Mouse (Mus musculus) thymus, adult 2 months (tissue): ENCODE data around the gene Ncoa6. TPM values are rescaled to one million over a fixed set of nuclear protein-coding genes. Genes with fewer than 3 reads are reported as not detected.

Source experiments
- DNase-seq: peaks from one replicate; pipeline ENCODE4 v3.0.0; 2021
- H3K27ac ChIP-seq: fragments of 200-500 bp; 2 replicates; pipeline ENCODE4 v1.5.1; 2012; ENCODE audit warnings: low read length, control low read depth; ENCODE audit not compliant: control insufficient read depth, insufficient read depth
- H3K27me3 ChIP-seq: fragments of 200-500 bp; 2 replicates; pipeline ENCODE4 v1.6.1; 2012; ENCODE audit warnings: mild to moderate bottlenecking, low read length, moderate library complexity, mixed read lengths; ENCODE audit not compliant: control insufficient read depth, insufficient read depth
- H3K36me3 ChIP-seq: fragments of 200-500 bp; 2 replicates; pipeline ENCODE4 v1.6.1; 2012; ENCODE audit warnings: mild to moderate bottlenecking, low read length, moderate library complexity; ENCODE audit not compliant: control insufficient read depth, insufficient read depth
- H3K4me1 ChIP-seq: fragments of 200-500 bp; replicated peaks from 2 replicates; pipeline ENCODE4 v1.6.1; 2012; ENCODE audit warnings: low read length; ENCODE audit not compliant: control insufficient read depth, insufficient read depth
- H3K4me3 ChIP-seq: fragments of 200-500 bp; 2 replicates; pipeline ENCODE4 v1.5.1; 2012; ENCODE audit warnings: mild to moderate bottlenecking, low read length, control low read depth, moderate library complexity; ENCODE audit not compliant: control insufficient read depth, insufficient read depth
- CTCF ChIP-seq: fragments of 200-500 bp; IDR thresholded peaks from 2 replicates; pipeline ENCODE4 v1.5.1; 2012; ENCODE audit warnings: mild to moderate bottlenecking, control low read depth, low read length, moderate library complexity, borderline replicate concordance; ENCODE audit not compliant: control insufficient read depth, poor library complexity, insufficient read depth; ENCODE audit errors: extremely low read depth
- POLR2A ChIP-seq: fragments of 200-500 bp; IDR thresholded peaks from 2 replicates; pipeline ENCODE4 v1.6.1; 2012; ENCODE audit warnings: mild to moderate bottlenecking, low read length, control low read depth, moderate library complexity; ENCODE audit not compliant: control insufficient read depth, poor library complexity, insufficient read depth; ENCODE audit errors: extremely low read depth
- WGBS: fragments of 180-500 bp; shearing (Covaris S2); methylation state at CpG from one replicate; pipeline ENCODE4 v1.1.7; 2018; 5-methylcytosine and 5-hydroxymethylcytosine counted together
- polyA plus RNA-seq: library from polyadenylated mRNA; depleted of rRNA; stranded (reverse); fragments of >200 nt; gene quantifications from 2 replicates; pipeline ENCODE4 v1.2.3, GENCODE M21; 2012; rRNA removed

Gene Ncoa6
- polyA plus RNA-seq = 32.8 and 40.5 TPM in 2 replicates

DNA sequence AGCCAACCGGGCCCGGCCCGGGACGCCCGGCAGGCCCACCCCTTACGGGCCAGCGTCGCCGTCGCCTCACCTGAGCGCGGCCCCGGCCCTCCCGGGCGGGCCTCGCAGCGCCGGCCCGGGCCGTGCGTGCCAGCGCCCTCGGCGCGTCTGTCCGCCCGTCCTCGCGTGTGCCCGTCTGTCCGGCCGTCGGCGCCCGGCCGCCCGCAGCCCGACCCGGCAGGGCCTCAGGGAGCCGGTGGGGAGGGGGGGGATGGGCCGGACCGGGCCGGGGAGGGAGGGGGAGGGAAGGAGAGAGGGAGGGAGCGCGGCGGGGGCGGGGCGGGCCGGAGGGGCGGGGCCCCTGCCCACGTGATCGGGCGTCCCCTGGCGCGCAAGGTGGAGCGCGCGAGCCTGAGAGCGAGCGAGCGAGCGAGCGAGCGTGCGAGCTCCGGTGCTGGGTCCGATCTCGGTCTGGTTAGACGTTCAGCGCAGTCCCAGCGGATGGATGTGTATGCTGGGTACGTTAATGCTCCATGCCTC lies at the start of gene Ncoa6:
Gene Ncoa6, minus strand, starts transcription at position 325 of the 519 bp plus-strand sequence.
- TF ChIP-seq POLR2A (peak; percentile 47; the same call in 1 of the 2 replicates), CTCF (no peak)
- no peaks in the 10 kb centered on the region for H3K27me3 ChIP-seq
- H3K4me3 ChIP-seq = peak within 1 kb of the TSS; percentile 71
- DNase-seq = peak; percentile 57
- H3K27ac ChIP-seq = peak within 1 kb of the TSS; percentile 22; the same call in 1 of the 2 replicates
- H3K36me3 ChIP-seq = no peaks in the 10 kb centered on the region
- peaks cover 6% of the 10 kb centered on the region for H3K4me1 ChIP-seq
- WGBS = 2% methylated on average over 61 of the region's 72 CpGs

DNA sequence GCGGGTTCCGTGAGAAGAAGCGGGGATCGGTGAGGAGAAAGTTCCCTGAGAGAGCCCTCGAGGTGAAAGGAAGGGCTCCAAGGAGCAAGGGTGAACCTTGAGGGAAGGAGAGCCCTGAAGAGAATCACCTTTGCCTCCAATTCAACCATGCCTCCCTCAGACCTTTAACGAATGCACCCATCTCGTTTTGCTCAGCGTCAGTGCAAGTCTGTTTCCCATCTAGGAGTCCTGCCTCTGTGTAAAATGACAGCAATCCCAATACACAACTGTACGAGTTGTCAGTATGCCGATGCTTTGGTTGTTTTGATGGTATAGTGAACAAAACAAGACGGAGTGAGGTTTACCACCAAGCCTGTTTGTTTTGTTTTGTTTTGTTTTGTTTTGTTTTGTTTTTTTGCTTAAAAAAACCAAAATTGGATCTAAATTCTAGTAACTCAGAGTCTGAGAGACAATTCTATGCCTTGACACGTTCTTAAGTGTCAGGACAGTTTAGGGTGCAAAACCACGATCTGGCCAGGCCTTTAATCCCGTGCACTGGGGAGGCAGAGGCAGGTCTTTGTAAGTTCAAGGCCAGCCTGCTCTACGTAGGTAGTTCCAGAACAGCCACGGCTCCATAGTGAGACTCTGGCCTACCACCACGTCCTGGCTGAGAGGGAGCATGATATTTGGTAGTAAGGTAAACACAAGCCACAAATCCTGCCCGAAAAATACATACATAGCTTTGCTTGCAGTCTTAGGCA lies 45.0 kb upstream of the Ncoa6 start:
- H3K4me1 ChIP-seq = peaks cover 21% of the 10 kb centered on the region
- WGBS = 31% methylated on average over 18 of the region's 18 CpGs
- DNase-seq = no peak
- no peaks in the 10 kb centered on the region for H3K36me3 ChIP-seq
- no peak for TF ChIP-seq POLR2A
- TF ChIP-seq CTCF = no peak
- peak overlapping the region; percentile 84 for H3K4me3 ChIP-seq
- H3K27ac ChIP-seq = peak overlapping the region; percentile 8; the same call in 1 of the 2 replicates
- no peaks in the 10 kb centered on the region for H3K27me3 ChIP-seq

DNA sequence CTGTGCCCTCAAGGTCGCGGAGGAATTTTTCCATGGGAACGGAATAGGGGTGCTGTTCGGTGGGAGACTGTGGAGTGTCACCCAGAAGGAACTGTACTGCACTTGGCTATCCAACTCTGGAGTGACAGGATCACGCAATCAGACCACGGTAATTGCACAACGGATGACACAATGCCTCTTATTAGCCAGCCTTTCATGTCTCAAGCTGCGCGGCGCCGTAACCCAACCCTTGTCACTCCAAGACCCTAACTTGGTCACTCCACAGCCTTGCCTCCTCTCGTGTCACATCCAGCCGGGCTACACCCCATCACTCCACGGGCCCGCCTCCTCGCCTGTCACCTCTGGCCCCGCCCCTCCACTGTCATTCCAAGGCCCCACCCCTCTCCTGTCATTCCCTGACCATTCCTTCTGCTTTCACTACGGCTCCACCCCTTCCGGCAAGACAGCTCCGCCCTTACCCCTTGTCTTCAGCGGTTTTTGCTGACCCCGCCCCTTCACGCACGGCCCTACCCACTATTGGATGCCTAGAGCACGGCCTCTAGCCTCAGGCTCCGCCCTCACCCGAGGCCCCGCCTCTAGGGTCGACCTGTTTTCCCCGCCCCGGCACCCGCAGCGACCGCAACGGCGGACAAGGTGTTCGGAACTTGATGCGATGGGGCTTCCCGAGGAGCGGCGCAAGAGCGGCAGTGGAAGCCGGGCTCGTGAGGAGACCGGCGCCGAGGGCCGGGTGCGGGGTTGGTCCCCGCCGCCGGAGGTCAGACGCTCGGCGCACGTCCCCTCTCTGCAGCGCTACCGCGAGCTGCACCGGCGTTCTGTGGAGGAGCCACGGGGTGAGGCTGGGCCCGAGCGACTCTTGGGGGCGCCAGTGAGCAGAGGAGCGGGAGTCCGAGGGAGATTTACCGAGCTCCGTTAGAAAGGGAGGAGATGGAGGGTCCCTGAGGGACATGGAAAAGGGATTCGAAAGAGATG lies 44.0 kb upstream of the Ncoa6 start, which contains the start of the genes Acss2 and Ggt7:
Gene Acss2, plus strand, starts transcription at position 494 of the 969 bp plus-strand sequence.
Gene Ggt7, minus strand, starts transcription at position 783 of the 969 bp plus-strand sequence.
- peak within 1 kb of the TSS; percentile 8; the same call in 1 of the 2 replicates for H3K27ac ChIP-seq
- H3K4me3 ChIP-seq = peak within 1 kb of the TSS; percentile 84
- peak; percentile 98 for DNase-seq
- TF ChIP-seq CTCF (peak; percentile 84; the same call in 1 of the 2 replicates), POLR2A (peak; percentile 67; the same call in 1 of the 2 replicates)
- no peaks in the 10 kb centered on the region for H3K27me3 ChIP-seq
- H3K4me1 ChIP-seq = peaks cover 24% of the 10 kb centered on the region
- 2% methylated on average over 70 of the region's 70 CpGs for WGBS
- H3K36me3 ChIP-seq = no peaks in the 10 kb centered on the region

DNA sequence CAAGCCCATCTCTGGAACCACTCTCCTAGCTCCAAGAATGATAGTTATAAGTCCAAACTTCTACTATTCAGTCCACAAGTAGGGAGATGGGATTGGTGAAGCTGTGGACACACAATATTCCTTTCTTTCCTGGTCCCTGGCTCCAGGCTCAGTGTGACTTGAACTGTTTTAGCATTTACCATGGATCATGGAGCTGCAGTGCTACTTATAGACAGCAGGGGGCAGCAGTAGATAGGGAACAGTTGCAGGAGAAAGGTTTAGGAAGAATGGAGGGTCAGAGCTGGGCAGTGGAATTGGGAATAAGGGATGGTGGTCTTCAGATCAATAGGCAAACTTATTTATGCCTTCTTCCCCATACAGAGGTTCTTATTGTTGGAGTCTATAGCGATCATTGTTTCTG lies 42.2 kb upstream of the Ncoa6 start:
- Histone ChIP-seq H3K4me3 (no peak overlapping the region), H3K27ac (no peak overlapping the region), H3K4me1 (peaks cover 24% of the 10 kb centered on the region), H3K27me3 (no peaks in the 10 kb centered on the region), H3K36me3 (no peaks in the 10 kb centered on the region)
- 27% methylated on average over 1 of the region's 1 CpGs for WGBS
- TF ChIP-seq POLR2A (no peak), CTCF (no peak)
- peak; percentile 76 for DNase-seq

DNA sequence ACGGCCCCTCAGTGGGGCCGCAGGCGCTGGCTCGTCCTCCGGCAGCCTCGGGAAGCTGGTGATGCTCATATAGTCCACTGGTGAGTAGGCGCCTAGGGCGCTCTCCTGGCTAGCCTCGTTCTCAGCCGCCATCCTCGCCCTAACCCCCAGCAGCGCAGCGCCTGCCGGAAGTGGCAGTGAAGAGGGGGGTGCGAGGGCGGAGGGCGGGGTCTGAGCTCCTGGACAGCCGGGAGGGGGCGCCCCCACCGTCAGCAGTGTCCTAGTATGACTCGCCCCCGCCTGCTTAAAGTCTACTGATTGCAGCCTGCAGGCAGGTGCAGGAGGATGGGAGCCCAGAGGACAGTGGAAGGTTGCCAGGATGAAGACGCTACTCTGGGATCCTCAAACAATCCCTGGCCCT lies 41.0 kb upstream of the Ncoa6 start:
- no peaks in the 10 kb centered on the region for H3K27me3 ChIP-seq
- H3K4me1 ChIP-seq = peaks cover 24% of the 10 kb centered on the region
- WGBS = 4% methylated on average over 22 of the region's 23 CpGs
- H3K4me3 ChIP-seq = peak overlapping the region; percentile 38
- no peak overlapping the region for H3K27ac ChIP-seq
- H3K36me3 ChIP-seq = no peaks in the 10 kb centered on the region
- peak; percentile 81; the same call in 1 of the 2 replicates for TF ChIP-seq CTCF
- TF ChIP-seq POLR2A = peak; percentile 14; the same call in 1 of the 2 replicates
- DNase-seq = peak; percentile 93

DNA sequence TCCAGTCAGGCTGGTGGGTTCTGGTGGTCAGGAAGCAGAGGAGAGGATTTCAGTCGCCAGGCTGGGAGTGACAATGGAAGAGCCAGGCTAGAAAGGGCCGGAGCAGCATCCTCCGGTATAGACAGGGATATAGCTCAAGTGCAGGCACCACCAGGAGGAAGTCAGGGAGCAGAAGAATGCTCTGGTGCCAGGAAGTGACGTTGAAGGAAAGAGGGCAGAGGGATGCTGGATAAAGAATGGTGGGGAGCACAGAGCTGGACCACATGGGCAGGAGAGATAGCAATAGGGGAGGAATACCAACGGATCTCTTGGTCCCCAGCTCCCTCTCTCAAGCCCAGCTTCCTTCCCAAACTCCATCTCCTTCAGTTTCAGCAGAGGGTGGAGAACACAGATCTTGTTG lies 39.8 kb upstream of the Ncoa6 start:
- Histone ChIP-seq H3K27ac (no peak overlapping the region), H3K4me1 (peaks cover 21% of the 10 kb centered on the region), H3K4me3 (no peak overlapping the region), H3K27me3 (no peaks in the 10 kb centered on the region), H3K36me3 (no peaks in the 10 kb centered on the region)
- TF ChIP-seq CTCF (no peak), POLR2A (no peak)
- no peak for DNase-seq
- WGBS = 67% methylated on average over 5 of the region's 5 CpGs
